Mouse (Mus musculus): ENCODE results near the gene Nf2. TPM values are rescaled to one million over a fixed set of nuclear protein-coding genes. Genes with fewer than 3 reads are reported as not detected.
A peak's percentile ranks its signal among the peaks of the same experiment; 100 is the strongest.

Gene Nf2
- total RNA-seq (2022) = 100 to 1,000 TPM in 2 of 4 experiments, 10 to 100 TPM in 2; 82.7 to 196 (median 122) TPM

GRCm38 (mm10) chr11:4849258-4849943 is at the start of gene Nf2:
TSS of gene Nf2 (minus strand) at chr11:4849536.
- DNase-seq = peak; percentile 99

- peak; percentile 72 for DNase-seq
Measured at GRCm38 (mm10) chr11:4894848-4895816, 45.8 kb upstream of the Nf2 start, which contains the start of gene Thoc5. TSS of gene Thoc5 (plus strand) at chr11:4895320.

- no peak for DNase-seq
Measured at GRCm38 (mm10) chr11:4886987-4887386, 37.7 kb upstream of the Nf2 start.

GRCm38 (mm10) chr11:4885385-4885903 is 36.1 kb upstream of the Nf2 start:
- DNase-seq = no peak

- DNase-seq = no peak
Measured at GRCm38 (mm10) chr11:4882892-4883627, 33.7 kb upstream of the Nf2 start.

- DNase-seq = no peak
Measured at GRCm38 (mm10) chr11:4881087-4881486, 31.8 kb upstream of the Nf2 start.

- no peak for DNase-seq
Measured at GRCm38 (mm10) chr11:4874551-4874950, 25.2 kb upstream of the Nf2 start.

- DNase-seq = peak; percentile 49
Measured at GRCm38 (mm10) chr11:4873755-4874475, 24.6 kb upstream of the Nf2 start, which contains the start of gene Nipsnap1. TSS of gene Nipsnap1 (plus strand) at chr11:4873951.

GRCm38 (mm10) chr11:4865645-4866251 is 16.4 kb upstream of the Nf2 start:
- peak; percentile 39 for DNase-seq

GRCm38 (mm10) chr11:4862730-4863129 is 13.4 kb upstream of the Nf2 start:
- DNase-seq = no peak

GRCm38 (mm10) chr11:4861816-4862604 is 12.7 kb upstream of the Nf2 start:
- no peak for DNase-seq

GRCm38 (mm10) chr11:4860986-4861385 is 11.7 kb upstream of the Nf2 start:
- no peak for DNase-seq

GRCm38 (mm10) chr11:4858416-4858815 is 9.1 kb upstream of the Nf2 start:
- no peak for DNase-seq

- no peak for DNase-seq
Measured at GRCm38 (mm10) chr11:4854181-4854580, 4.8 kb upstream of the Nf2 start.

- no peak for DNase-seq
Measured at GRCm38 (mm10) chr11:4853021-4853420, 3.7 kb upstream of the Nf2 start.

GRCm38 (mm10) chr11:4850404-4850803 is 1.1 kb upstream of the Nf2 start:
- DNase-seq = no peak

- peak; percentile 37 for DNase-seq
Measured at GRCm38 (mm10) chr11:4848483-4849248, 670 bp downstream of the Nf2 start.

- DNase-seq = no peak
Measured at GRCm38 (mm10) chr11:4840942-4841526, 8.3 kb downstream of the Nf2 start.

- no peak for DNase-seq
Measured at GRCm38 (mm10) chr11:4838235-4838634, 11.1 kb downstream of the Nf2 start.
